Comparison of ENCODE assay signal across 7 mouse cellular contexts in genomic region chr5:110809667-110810325, GRCm38 (mm10). TPM values are rescaled to one million over a fixed set of nuclear protein-coding genes. Genes with fewer than 3 reads are reported as not detected.
DNase-seq lines count a peak whose midpoint lies in the region; ATAC-seq and TF ChIP-seq lines count a peak whose summit lies in the region.

Ulk1 (minus strand) TSS chr5:110810097.

- peak within 1 kb of the TSS; percentile 85 for H3K9ac ChIP-seq in intestine, postnatal 0 days (ENCODE audit: low read depth, low read length)
- H3K9ac ChIP-seq in midbrain, embryonic 12.5 days (replicated peaks): peak within 1 kb of the TSS; percentile 98

- ATAC-seq in intestine, postnatal 0 days: peak; percentile 90
- peak; percentile 94 for ATAC-seq in midbrain, embryonic 12.5 days (ENCODE audit: low FRiP score, low read depth)

- peaks cover 4% of the 10 kb centered on the region for H3K4me1 ChIP-seq in intestine, postnatal 0 days (replicated peaks; ENCODE audit: control insufficient read depth, insufficient read depth, low read length)
- H3K4me1 ChIP-seq in midbrain, embryonic 12.5 days: peaks cover 34% of the 10 kb centered on the region
- peaks cover 11% of the 10 kb centered on the region for H3K4me1 ChIP-seq in small intestine, adult 2 months (ENCODE audit: control insufficient read depth, insufficient read depth, insufficient read length, low read length)

- H3K36me3 ChIP-seq in intestine, postnatal 0 days (ENCODE audit: control insufficient read depth, insufficient read depth): peaks cover 3% of the 10 kb centered on the region; the same call in 1 of the 2 replicates
- peaks cover 20% of the 10 kb centered on the region; the same call in 1 of the 2 replicates for H3K36me3 ChIP-seq in midbrain, embryonic 12.5 days
- H3K36me3 ChIP-seq in small intestine, adult 2 months (ENCODE audit: control insufficient read depth, insufficient read depth, low read length): peaks cover 1% of the 10 kb centered on the region; the same call in 1 of the 2 replicates

- peak within 1 kb of the TSS; percentile 97 for H3K4me2 ChIP-seq in intestine, postnatal 0 days (replicated peaks; ENCODE audit: low read depth)
- peak within 1 kb of the TSS; percentile 95 for H3K4me2 ChIP-seq in midbrain, embryonic 12.5 days (replicated peaks)

- H3K27ac ChIP-seq in intestine, postnatal 0 days (ENCODE audit: low read depth, low read length): peak within 1 kb of the TSS; percentile 86
- H3K27ac ChIP-seq in midbrain, embryonic 12.5 days (replicated peaks): peak within 1 kb of the TSS; percentile 86
- peak within 1 kb of the TSS; percentile 29 for H3K27ac ChIP-seq in small intestine, adult 2 months (ENCODE audit: insufficient read depth, low read depth, low read length)

- intact Hi-C loops in left cerebral cortex, postnatal 4 days (cut with DNase I): no loop called here

- H3K27me3 ChIP-seq in intestine, postnatal 0 days (replicated peaks; ENCODE audit: control insufficient read depth, insufficient read depth, low read length): no peaks in the 10 kb centered on the region
- no peaks in the 10 kb centered on the region for H3K27me3 ChIP-seq in midbrain, embryonic 12.5 days
- no peaks in the 10 kb centered on the region for H3K27me3 ChIP-seq in small intestine, adult 2 months (ENCODE audit: control insufficient read depth, insufficient read depth, low read length)

- DNase-seq in adrenal gland, adult 8-10 months: peak; percentile 100
- DNase-seq in embryo, embryonic 9.5 days (ENCODE audit: extremely low spot score): peak; percentile 99
- no peak for DNase-seq in gonadal fat pad, adult 2 months (ENCODE audit: low read depth)
- peak; percentile 100 for DNase-seq in left cerebral cortex, postnatal 4 days

- peak; percentile 95 for TF ChIP-seq POLR2A in small intestine, adult 2 months (IDR thresholded peaks at IDR 0.05; ENCODE audit: low read depth, low read length)

- H3K4me3 ChIP-seq in intestine, postnatal 0 days (ENCODE audit: low read depth, low read length): peak within 1 kb of the TSS; percentile 77
- peak within 1 kb of the TSS; percentile 96 for H3K4me3 ChIP-seq in midbrain, embryonic 12.5 days
- H3K4me3 ChIP-seq in small intestine, adult 2 months (ENCODE audit: low read depth, low read length): peak within 1 kb of the TSS; percentile 75

- under 1% methylated on average over 77 of the region's 80 CpGs for WGBS in intestine, postnatal 0 days
- under 1% methylated on average over 74 of the region's 80 CpGs for WGBS in midbrain, embryonic 12.5 days
- WGBS in small intestine, adult 2 months: under 1% methylated on average over 80 of the region's 80 CpGs

- H3K9me3 ChIP-seq in intestine, postnatal 0 days (ENCODE audit: control insufficient read depth): no peaks in the 10 kb centered on the region
- H3K9me3 ChIP-seq in midbrain, embryonic 12.5 days: no peaks in the 10 kb centered on the region

- no peak for TF ChIP-seq CTCF in intestine, postnatal 0 days (IDR thresholded peaks at IDR 0.05; ENCODE audit: low read depth)
- no peak for TF ChIP-seq CTCF in small intestine, adult 2 months (IDR thresholded peaks at IDR 0.05; ENCODE audit: extremely low read depth, insufficient read length, insufficient replicate concordance, low read depth, low read length)

RNA-seq across cellular contexts. Expression of gene Ulk1, which starts in this region (rescaled TPM):
- 10 to 100 TPM; 43.6 to 64.1 (median 57.3) TPM for total RNA-seq in adrenal gland, adult 8-10 months (2022)
- polyA plus RNA-seq in gonadal fat pad, adult 2 months (2012; rRNA removed): 36.0 and 43.5 TPM in 2 replicates
- 6.0 and 6.4 TPM in 2 replicates for polyA plus RNA-seq in intestine, postnatal 0 days (2015; fragmentation: Nextera tagmentation; extraction: Ambion mirVana)
- total RNA-seq in left cerebral cortex, postnatal 4 days (2021): 100 to 1,000 TPM in 1 of 2 experiments, 10 to 100 TPM in 1; 94.5 to 101 TPM
- 36.5 and 37.5 TPM in 2 replicates for polyA plus RNA-seq in midbrain, embryonic 12.5 days (2016; fragmentation: Nextera tagmentation; extraction: Ambion mirVana)
- polyA plus RNA-seq in small intestine, adult 2 months (2012; rRNA removed): 20.0 and 34.6 TPM in 2 replicates

Comparison
In these comparisons a context has a peak if more than half of its experiments do, and no peak if none do; other contexts are left out.
1. H3K27ac ChIP-seq: peak in every context shown above with its lines; median percentile 86 in intestine, postnatal 0 days; 86 in midbrain, embryonic 12.5 days; 29 in small intestine, adult 2 months.